Mouse (Mus musculus): ENCODE results near the gene Zfp704. TPM values are rescaled to one million over a fixed set of nuclear protein-coding genes. Genes with fewer than 3 reads are reported as not detected.

Zfp704 gene
- polyA plus RNA-seq, 1 experiment from 2014 or later, result 12.6 TPM

DNA sequence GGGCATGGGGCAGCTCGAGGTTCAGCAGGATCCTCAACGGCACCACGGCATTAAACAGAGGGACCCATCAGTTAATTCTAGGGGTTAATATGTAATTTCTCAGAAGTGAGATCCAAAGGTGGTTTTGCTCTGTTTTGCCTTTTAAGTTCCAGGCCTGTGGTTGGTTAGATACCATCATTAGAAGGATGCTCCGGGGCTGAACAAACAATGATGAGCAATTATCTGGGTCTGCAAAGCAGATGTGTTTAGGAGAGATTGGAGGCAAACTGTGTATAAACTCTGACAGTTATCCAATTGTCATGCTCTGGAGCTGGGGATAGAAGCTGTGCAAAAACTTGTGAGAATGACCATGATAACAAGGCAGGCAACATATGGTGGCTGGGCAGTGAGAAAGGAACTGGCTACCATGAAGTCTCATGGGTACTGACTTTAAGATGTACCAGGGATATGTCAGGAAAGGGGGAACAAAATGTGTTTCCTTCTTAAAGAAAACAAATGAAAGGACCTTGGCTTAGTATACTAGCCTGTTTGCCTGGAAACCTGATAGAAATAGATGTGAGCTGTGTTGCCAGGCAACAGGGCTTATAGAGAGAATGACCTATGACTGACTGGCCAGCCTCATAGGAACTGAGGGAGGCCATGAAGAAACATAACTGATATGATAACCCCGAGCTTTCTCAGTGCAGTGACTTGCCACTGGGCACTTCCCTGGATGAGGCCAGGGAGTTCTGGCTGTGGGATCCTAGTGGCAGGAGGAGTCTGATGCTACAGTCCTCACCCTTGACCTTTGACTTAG lies 206.4 kb downstream of the Zfp704 start:
- Histone ChIP-seq H3K36me3 (ENCODE audit: inconsistent target) (no peaks in the 10 kb centered on the region), H3K79me2 (ENCODE audit: inconsistent target) (peaks cover 41% of the 10 kb centered on the region), H3K27ac (peak overlapping the region; percentile 77), H3K4me3 (ENCODE audit: inconsistent target) (peak overlapping the region; percentile 56)
- 4% methylated on average over 5 of the region's 5 CpGs for WGBS (ENCODE audit: missing documents)

DNA sequence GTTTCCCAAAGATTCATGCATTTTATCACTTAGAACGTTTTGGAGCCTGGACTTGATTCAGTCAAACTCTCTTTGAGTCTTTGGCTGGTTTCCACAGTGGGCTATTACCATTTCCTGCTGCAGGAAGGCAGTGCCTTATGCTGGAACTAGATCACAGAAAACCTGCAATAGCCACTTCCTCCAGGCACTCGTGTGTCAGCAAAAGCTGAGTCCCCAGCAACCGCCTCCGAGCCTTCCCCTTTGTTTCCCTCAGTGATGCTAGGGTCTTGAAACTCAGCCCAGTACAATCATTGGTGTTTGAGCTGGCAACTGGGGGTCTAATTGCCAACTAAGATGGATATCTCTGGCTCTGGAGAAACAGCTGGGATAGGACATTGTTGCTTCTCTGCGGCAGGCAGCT lies 207.0 kb downstream of the Zfp704 start:
- Histone ChIP-seq H3K27ac (peak overlapping the region; percentile 77), H3K36me3 (ENCODE audit: inconsistent target) (no peaks in the 10 kb centered on the region), H3K79me2 (ENCODE audit: inconsistent target) (peaks cover 35% of the 10 kb centered on the region), H3K4me3 (ENCODE audit: inconsistent target) (peak overlapping the region; percentile 56)
- WGBS (ENCODE audit: missing documents), result 3% methylated on average over 5 of the region's 5 CpGs

DNA sequence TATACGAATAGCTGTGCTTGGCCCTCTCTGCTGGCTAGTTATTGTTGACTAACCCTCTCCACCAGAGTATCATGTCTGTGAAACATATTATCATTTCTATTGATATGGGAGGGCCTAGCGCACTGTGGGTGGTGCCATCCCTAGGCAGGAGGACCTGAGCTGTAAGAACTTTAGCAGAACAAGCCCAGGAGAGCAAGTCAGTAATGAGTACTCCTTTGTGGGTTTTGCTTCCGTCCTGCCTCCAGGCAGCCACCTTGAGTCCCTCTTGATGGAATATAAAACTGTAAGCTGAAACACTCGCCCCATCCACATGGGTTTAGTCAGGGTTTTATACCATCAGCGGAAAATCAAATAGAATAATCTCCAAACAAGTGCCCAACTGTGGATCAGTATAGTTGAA lies 207.5 kb downstream of the Zfp704 start:
- WGBS (ENCODE audit: missing documents), result 50% methylated on average over 5 of the region's 5 CpGs
- peaks cover 35% of the 10 kb centered on the region for H3K79me2 ChIP-seq (ENCODE audit: inconsistent target)
- peak overlapping the region; percentile 77 for H3K27ac ChIP-seq
- H3K36me3 ChIP-seq (ENCODE audit: inconsistent target), result no peaks in the 10 kb centered on the region
- no peak overlapping the region for H3K4me3 ChIP-seq (ENCODE audit: inconsistent target)

DNA sequence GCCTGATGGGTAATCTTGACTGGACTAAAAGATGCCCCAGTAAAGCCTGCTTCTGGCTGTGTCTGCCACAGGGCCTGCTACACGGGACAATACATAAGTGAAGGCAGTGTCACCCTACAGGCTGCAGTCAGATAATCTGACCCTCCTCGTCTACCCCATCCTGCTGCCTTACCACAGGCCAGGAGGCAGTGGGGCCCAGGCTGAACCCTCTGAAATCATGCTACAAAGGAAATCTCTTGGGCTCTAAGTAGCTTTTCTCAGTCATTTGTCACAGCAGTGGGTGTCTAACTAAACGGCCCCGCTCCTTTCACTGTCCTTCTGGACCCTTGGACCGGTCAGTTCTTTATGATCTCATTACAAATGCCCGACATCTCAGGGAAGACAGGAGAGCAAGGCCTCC lies 208.2 kb downstream of the Zfp704 start:
- Histone ChIP-seq H3K4me3 (ENCODE audit: inconsistent target) (no peak overlapping the region), H3K36me3 (ENCODE audit: inconsistent target) (no peaks in the 10 kb centered on the region), H3K79me2 (ENCODE audit: inconsistent target) (peaks cover 35% of the 10 kb centered on the region), H3K27ac (peak overlapping the region; percentile 77)
- 79% methylated on average over 6 of the region's 6 CpGs for WGBS (ENCODE audit: missing documents)

DNA sequence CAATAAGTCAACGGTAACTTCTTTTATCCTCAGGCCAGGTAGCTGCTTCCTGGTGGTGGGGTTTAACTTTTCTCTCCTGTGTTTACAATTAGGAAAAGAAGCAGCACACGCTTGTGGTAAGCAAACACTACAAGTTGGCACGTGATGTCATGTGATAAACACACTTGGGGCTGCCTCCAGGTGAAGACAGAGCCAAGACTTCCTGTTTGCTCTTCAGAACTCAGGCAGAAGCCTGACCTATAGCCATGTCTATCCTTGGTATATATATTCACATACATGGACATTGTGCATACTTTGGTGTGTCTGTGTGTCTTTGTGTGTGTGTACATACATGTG lies 209.0 kb downstream of the Zfp704 start:
- WGBS (ENCODE audit: missing documents), result 51% methylated on average over 3 of the region's 3 CpGs
- no peak overlapping the region for H3K27ac ChIP-seq

DNA sequence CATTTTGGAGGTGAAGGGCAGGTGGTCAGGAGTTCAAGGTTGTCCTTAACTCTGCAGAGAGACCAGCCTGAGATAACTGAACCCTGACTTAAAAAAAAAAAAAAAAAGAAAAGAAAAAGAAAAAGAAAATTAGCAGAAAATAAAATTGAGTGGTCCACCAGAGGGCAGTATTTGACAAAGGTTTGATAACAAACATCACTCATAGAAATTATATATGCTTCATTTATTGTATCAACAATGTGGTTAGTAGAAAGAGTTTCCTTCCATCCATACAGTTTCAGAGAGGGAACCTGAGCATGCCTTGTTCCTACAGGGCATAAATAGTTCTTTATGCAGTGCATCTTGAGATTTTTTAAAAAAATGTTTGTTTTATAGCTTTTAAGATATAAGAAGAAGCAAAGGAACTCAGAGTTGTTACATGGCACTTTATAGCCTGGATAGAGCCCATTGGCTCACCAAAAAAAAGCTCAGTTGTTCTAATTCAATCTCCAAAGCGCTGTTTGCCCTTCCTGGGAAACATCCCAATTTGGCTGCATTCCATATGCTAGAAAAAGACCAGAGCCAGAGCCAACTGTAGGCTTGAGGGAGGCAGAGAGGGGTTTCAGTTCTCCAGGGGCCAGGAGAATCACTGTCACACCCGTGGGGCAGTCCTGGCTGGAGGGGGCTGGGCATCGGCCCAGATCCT lies 209.5 kb downstream of the Zfp704 start:
- Histone ChIP-seq H3K36me3 (ENCODE audit: inconsistent target) (no peaks in the 10 kb centered on the region), H3K27ac (no peak overlapping the region), H3K4me3 (ENCODE audit: inconsistent target) (no peak overlapping the region), H3K79me2 (ENCODE audit: inconsistent target) (peaks cover 24% of the 10 kb centered on the region)
- 45% methylated on average over 3 of the region's 3 CpGs for WGBS (ENCODE audit: missing documents)

More for the DNA sequence above, 209.0 kb downstream of the Zfp704 start:
- Histone ChIP-seq H3K4me3 (ENCODE audit: inconsistent target) (no peak overlapping the region), H3K79me2 (ENCODE audit: inconsistent target) (peaks cover 29% of the 10 kb centered on the region), H3K36me3 (ENCODE audit: inconsistent target) (no peaks in the 10 kb centered on the region)

DNA sequence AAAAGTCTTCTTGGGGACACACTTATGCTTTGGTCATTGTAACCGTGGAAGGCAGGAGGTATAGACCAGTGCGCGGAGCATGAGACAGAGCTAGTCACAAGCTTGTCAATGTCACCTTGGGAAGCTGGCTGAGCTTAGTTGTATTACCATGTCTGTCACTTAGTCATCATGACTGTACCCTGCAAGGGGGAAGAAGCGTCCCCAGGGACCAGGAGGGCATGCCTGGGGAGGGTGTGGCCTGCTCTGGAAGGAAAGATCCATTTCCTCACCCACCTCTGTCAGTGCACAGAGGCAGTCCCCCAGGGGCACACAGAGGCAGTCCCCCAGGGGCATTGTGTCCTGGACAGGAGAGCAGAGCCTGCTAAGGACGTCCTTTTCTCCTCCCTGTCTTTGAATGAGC lies 211.6 kb downstream of the Zfp704 start:
- Histone ChIP-seq H3K27ac (0 out of 2 replicates have a peak overlapping the region, but pooled peaks have one; percentile 1), H3K4me3 (ENCODE audit: inconsistent target) (no peak overlapping the region), H3K79me2 (ENCODE audit: inconsistent target) (peaks cover 3% of the 10 kb centered on the region), H3K36me3 (ENCODE audit: inconsistent target) (no peaks in the 10 kb centered on the region)
- 65% methylated on average over 4 of the region's 5 CpGs for WGBS (ENCODE audit: missing documents)
